Mouse (Mus musculus) forebrain, embryonic 11.5 days (tissue): Measurements from ENCODE around the gene Dchs2. TPM values are rescaled to one million over a fixed set of nuclear protein-coding genes. Genes with fewer than 3 reads are reported as not detected.
A peak's percentile ranks its signal among the peaks of the same experiment; 100 is the strongest.

Source experiments
- ATAC-seq: fragments of 200-750 bp; cut with Nextera tagmentation; replicated peaks from 2 replicates; pipeline ENCODE4 v1.8.0; 2017; ENCODE audit warnings: moderate TSS enrichment; ENCODE audit not compliant: low FRiP score
- DNase-seq: peaks from one replicate; pipeline ENCODE4 v3.0.0-alpha.2; 2017; ENCODE audit warnings: low spot score
- H3K27ac ChIP-seq: fragments of 300-500 bp; sonication (generic); 2 replicates; pipeline ENCODE4 v1.5.1; 2014; ENCODE audit warnings: low read depth, low read length
- H3K27me3 ChIP-seq: fragments of 300-500 bp; sonication (generic); 2 replicates; pipeline ENCODE4 v1.6.1; 2014; ENCODE audit warnings: mild to moderate bottlenecking, low read length, mixed read lengths; ENCODE audit not compliant: control insufficient read depth, insufficient read depth
- H3K36me3 ChIP-seq: fragments of 300-500 bp; sonication (generic); 2 replicates; pipeline ENCODE4 v1.6.1; 2014; ENCODE audit warnings: mild to moderate bottlenecking, low read length, moderate library complexity, mixed read lengths; ENCODE audit not compliant: control insufficient read depth, insufficient read depth
- H3K4me1 ChIP-seq: fragments of 300-500 bp; sonication (generic); replicated peaks from 2 replicates; pipeline ENCODE4 v1.6.1; 2014; ENCODE audit warnings: low read length, mixed read lengths; ENCODE audit not compliant: control insufficient read depth, insufficient read depth
- H3K4me2 ChIP-seq: fragments of 300-500 bp; sonication (generic); 2 replicates; pipeline ENCODE4 v1.6.1; 2014; ENCODE audit warnings: low read depth, mild to moderate bottlenecking, low read length, moderate library complexity, mixed read lengths; ENCODE audit not compliant: severe bottlenecking
- H3K4me3 ChIP-seq: fragments of 300-500 bp; sonication (generic); 2 replicates; pipeline ENCODE4 v1.5.1; 2014; ENCODE audit warnings: low read depth, low read length
- H3K9ac ChIP-seq: fragments of 300-500 bp; sonication (generic); 2 replicates; pipeline ENCODE4 v1.6.1; 2014; ENCODE audit warnings: low read length
- H3K9me3 ChIP-seq: fragments of 300-500 bp; sonication (generic); 2 replicates; pipeline ENCODE4 v1.6.1; 2016; ENCODE audit warnings: low read length, mixed read lengths; ENCODE audit not compliant: control insufficient read depth
- WGBS: fragments of 180-500 bp; shearing (Covaris S2); extraction: QIAGEN DNeasy Blood & Tissue Kit; methylation state at CpG from one replicate; pipeline ENCODE4 v1.1.7; 2014; 5-methylcytosine and 5-hydroxymethylcytosine counted together
- polyA plus RNA-seq: library from polyadenylated mRNA; unstranded; fragments of >200 nt; fragmentation: Nextera tagmentation; extraction: Ambion mirVana; gene quantifications from 2 replicates; pipeline ENCODE4 v1.2.1, GENCODE M21; 2014

The Dchs2 gene
- polyA plus RNA-seq, 1 experiment from 2014 or later: not detected

DNA sequence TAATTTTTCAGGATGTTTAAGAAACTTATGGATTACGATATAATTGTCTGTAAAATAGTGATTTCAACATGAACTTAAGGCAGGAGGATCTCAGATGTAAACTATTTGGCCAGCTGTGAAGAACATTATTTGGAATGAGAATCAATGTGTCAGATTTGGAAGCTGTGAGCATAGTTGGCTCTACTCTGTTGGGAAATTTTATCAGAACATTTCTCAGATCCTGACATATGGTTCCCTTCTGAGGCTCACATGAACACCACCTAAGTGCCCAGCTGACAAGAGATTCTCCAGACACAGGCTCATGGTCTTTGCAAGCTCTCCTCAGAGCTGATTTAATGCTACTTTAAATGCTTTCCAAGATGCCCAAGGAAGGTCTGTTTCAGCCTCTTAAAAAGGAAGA lies 156.1 kb downstream of the Dchs2 start:
- Histone ChIP-seq H3K27me3 (no peaks in the 10 kb centered on the region), H3K9ac (no peak overlapping the region), H3K4me2 (no peak overlapping the region), H3K4me1 (no peaks in the 10 kb centered on the region), H3K9me3 (no peaks in the 10 kb centered on the region), H3K4me3 (no peak overlapping the region), H3K36me3 (no peaks in the 10 kb centered on the region), H3K27ac (no peak overlapping the region)
- ATAC-seq (no peak), DNase-seq (no peak)
- 85% methylated on average over 1 of the region's 1 CpGs for WGBS

DNA sequence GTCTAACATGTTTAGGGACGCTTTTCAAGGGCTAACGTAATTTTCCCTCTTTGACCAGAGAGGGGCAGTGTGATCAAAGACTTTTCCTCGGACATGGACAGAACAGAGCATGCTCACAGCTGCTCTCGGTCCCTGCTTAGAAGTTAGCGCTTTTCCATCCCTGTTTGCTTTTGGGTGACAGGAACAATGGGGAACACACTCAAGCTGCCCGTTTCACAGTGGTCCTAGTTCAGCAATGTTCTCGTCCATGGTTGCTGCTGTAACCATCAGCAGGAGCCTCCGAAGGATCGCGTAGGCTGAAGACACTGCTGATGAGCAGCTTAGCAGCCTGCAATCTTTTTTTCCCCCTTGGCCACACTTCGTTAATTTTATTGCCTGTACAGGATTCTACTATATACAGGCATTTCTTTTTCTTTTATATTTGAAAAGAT lies 159.2 kb downstream of the Dchs2 start:
- H3K27ac ChIP-seq: no peak overlapping the region
- 4% methylated on average over 11 of the region's 11 CpGs for WGBS

DNA sequence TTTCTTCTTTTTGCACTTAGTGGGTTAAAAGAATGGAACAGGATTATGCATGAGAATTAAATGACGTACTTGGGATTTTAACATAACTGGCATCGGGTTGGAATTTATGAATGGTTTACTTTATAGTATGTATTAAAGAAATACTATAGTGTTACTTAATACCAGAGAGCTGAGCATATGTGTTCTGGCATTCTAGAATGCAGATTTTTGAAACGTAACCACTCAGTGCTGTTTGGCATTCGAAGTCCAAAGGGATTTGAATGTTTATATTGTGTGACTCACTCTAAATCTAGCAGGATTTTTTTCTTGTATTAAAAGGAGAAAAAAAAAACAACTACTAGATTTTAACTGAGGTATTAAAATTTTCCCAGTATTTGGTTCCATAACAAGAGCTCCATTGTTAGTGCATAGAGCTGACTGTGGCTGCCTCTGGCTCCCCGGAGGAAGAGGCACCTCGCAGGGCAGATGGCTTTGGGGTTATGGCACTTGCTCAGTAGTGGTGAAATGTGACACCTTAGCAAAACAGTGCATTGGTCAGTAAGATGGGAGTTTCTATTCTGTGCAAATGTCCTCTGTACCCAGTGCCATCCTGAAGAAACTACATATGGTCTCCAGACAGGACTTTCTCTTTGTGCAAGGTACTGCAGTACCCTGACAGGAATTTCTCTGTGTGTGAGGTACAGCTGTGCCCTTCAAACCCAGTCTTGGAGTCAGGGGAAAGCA lies 160.5 kb downstream of the Dchs2 start:
- no peaks in the 10 kb centered on the region for H3K27me3 ChIP-seq
- no peaks in the 10 kb centered on the region for H3K9me3 ChIP-seq
- H3K4me1 ChIP-seq: no peaks in the 10 kb centered on the region
- H3K4me3 ChIP-seq: no peak overlapping the region
- 63% methylated on average over 6 of the region's 6 CpGs for WGBS
- DNase-seq (no peak), ATAC-seq (0 out of 2 replicates have a peak, but pooled peaks have one; percentile 28)
- H3K36me3 ChIP-seq: no peaks in the 10 kb centered on the region
- no peak overlapping the region for H3K4me2 ChIP-seq
- H3K9ac ChIP-seq: no peak overlapping the region
- H3K27ac ChIP-seq: no peak overlapping the region

More for the DNA sequence above, 159.2 kb downstream of the Dchs2 start:
- no peaks in the 10 kb centered on the region for H3K27me3 ChIP-seq
- H3K4me2 ChIP-seq: peak overlapping the region; percentile 52
- H3K9ac ChIP-seq: peak overlapping the region; percentile 60
- ATAC-seq (peak; percentile 91), DNase-seq (peak; percentile 62)
- H3K4me3 ChIP-seq: peak overlapping the region; percentile 33
- no peaks in the 10 kb centered on the region for H3K9me3 ChIP-seq
- H3K4me1 ChIP-seq: no peaks in the 10 kb centered on the region
- H3K36me3 ChIP-seq: no peaks in the 10 kb centered on the region

DNA sequence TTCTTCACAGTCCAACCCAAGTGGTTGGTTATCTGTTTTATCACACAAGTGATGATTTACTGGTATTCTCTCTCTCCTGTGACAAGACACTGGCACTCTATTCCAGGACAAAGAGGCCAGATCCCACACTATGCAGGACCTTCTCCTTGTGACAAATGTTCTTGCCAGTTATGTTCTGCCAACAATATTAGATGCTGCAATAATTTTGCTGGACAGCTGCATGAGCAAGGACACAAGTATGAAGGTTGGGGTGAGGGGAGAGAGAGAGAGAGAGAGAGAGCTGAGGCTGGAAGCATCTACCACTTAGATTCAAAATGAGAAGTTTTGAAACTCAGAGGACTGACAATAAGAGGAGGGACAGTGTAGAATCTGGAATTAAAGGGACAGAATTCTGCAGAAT lies 162.7 kb downstream of the Dchs2 start:
- Histone ChIP-seq H3K4me2 (no peak overlapping the region), H3K4me3 (no peak overlapping the region), H3K36me3 (no peaks in the 10 kb centered on the region), H3K9me3 (no peaks in the 10 kb centered on the region), H3K4me1 (no peaks in the 10 kb centered on the region), H3K27ac (no peak overlapping the region), H3K27me3 (no peaks in the 10 kb centered on the region), H3K9ac (no peak overlapping the region)
- DNase-seq (no peak), ATAC-seq (no peak)

DNA sequence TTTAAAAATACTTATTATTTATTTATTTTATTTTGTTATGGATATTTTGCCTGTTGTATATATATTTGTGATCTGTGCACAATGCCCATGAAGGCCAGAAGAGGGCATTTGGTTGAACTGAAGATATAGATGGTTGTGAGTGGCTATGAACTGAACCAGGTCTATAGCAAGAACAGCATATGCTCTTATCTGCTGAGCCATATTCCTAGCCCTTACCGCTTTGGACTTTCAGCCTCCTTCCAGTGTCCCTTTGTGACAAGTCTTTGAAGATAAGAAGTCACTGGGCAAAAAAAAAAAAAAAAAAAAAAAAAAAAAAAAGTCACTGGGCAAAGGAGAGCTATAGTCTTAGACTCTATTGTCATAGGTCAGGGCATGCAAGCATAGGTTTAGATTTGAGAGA lies 163.2 kb downstream of the Dchs2 start:
- Histone ChIP-seq H3K4me2 (no peak overlapping the region), H3K27me3 (no peaks in the 10 kb centered on the region), H3K4me3 (no peak overlapping the region), H3K9me3 (no peaks in the 10 kb centered on the region), H3K9ac (no peak overlapping the region), H3K36me3 (no peaks in the 10 kb centered on the region), H3K4me1 (no peaks in the 10 kb centered on the region), H3K27ac (no peak overlapping the region)
- DNase-seq (no peak), ATAC-seq (no peak)
- 89% methylated on average over 1 of the region's 1 CpGs for WGBS

DNA sequence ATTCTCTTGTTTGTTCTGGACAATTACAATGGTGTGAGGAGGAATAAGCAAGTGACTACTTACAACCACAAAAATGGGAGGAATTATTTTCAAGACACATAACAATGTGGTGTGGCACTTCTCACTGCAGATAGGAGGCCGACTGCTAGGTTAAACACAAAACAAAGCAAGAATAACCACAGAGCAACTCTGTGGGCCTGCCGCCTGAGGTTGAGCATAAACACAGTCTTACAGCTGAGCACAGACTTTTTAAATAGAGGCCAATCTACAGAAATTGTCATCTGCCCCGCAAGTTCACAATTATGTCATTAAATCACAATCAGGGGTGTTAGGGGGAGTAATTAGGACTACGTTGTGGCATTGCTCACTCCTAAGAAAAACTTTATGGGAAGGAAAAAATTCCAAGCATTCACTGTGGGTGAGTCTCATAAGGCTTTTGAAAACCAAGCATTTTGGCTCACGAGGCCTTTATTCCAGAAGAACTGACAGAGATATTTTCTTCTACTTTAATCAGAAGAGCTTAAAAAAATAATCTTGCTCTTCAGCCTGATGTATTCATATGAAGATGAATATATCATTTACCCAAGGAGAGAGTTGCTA lies 172.1 kb downstream of the Dchs2 start:
- no peak overlapping the region for H3K27ac ChIP-seq
- no peaks in the 10 kb centered on the region for H3K9me3 ChIP-seq
- WGBS: 70% methylated on average over 5 of the region's 5 CpGs
- H3K9ac ChIP-seq: no peak overlapping the region
- ATAC-seq (no peak), DNase-seq (no peak)
- H3K4me1 ChIP-seq: no peaks in the 10 kb centered on the region
- H3K4me3 ChIP-seq: no peak overlapping the region
- H3K4me2 ChIP-seq: no peak overlapping the region
- H3K36me3 ChIP-seq: no peaks in the 10 kb centered on the region
- no peaks in the 10 kb centered on the region for H3K27me3 ChIP-seq

DNA sequence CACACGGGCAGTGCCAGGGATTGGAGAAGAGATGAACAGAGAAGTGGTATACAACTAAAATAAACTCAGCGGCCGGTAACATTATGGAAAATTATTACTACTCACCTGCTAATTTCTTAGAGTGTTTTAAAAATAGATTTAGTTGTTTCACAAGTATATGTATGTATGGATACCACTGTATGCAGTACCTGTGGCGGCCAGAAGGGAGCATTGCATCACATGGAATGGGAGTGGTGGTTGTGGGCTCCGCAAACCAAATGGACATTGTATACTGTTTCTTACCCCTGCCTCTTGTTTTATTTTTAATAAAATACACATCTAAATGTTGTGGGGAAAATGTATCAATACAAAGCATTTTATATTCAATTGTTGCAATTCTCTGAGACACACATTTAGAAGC lies 176.1 kb downstream of the Dchs2 start:
- no peak overlapping the region for H3K9ac ChIP-seq
- ATAC-seq (peak; percentile 63; the same call in 1 of the 2 replicates), DNase-seq (peak; percentile 53)
- no peaks in the 10 kb centered on the region for H3K9me3 ChIP-seq
- WGBS: 69% methylated on average over 5 of the region's 5 CpGs
- no peaks in the 10 kb centered on the region for H3K27me3 ChIP-seq
- H3K4me3 ChIP-seq: no peak overlapping the region
- H3K4me2 ChIP-seq: no peak overlapping the region
- no peaks in the 10 kb centered on the region for H3K36me3 ChIP-seq
- H3K4me1 ChIP-seq: no peaks in the 10 kb centered on the region
- no peak overlapping the region for H3K27ac ChIP-seq

DNA sequence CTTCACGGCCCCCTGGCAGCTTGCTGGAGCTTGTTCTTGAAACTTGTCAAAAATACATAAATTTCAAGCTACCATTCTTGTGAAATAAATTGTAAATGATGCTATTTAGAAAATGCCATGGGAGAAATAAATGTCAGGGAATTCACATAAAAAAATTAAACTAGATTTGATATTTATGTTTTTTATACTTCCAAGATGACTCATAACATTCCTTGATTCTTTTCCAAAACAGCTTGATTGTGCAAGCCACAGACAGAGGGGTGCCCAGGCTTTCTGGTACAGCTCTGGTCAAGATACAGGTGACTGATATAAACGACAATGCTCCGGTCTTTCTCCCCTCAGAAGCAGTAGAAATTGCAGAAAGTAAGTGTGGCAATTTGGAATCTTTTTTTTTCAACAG lies 218.2 kb downstream of the Dchs2 start:
- no peaks in the 10 kb centered on the region for H3K4me1 ChIP-seq
- no peak overlapping the region for H3K4me2 ChIP-seq
- no peaks in the 10 kb centered on the region for H3K36me3 ChIP-seq
- no peaks in the 10 kb centered on the region for H3K27me3 ChIP-seq
- WGBS: 89% methylated on average over 3 of the region's 3 CpGs
- H3K9me3 ChIP-seq: no peaks in the 10 kb centered on the region
- H3K27ac ChIP-seq: no peak overlapping the region
- no peak overlapping the region for H3K9ac ChIP-seq
- H3K4me3 ChIP-seq: no peak overlapping the region
- DNase-seq: no peak
- no peak for ATAC-seq
